Comparison of ENCODE assay signal across 13 mouse cellular contexts in genomic region chr6:51656883-51657640, GRCm38 (mm10).
DNase-seq lines count a peak whose midpoint lies in the region; ATAC-seq and TF ChIP-seq lines count a peak whose summit lies in the region.
"Had no signal": no experiment of that assay in that cellular context is flagged by ENCODE, and none has a peak within 500 bp of the region (broad histone marks: within the 10 kb centered on the region; RNA-seq: fewer than 3 reads in every experiment).

No protein-coding gene starts in this region.

- H3K4me2 ChIP-seq in hindbrain, embryonic 12.5 days (replicated peaks): no peak overlapping the region
- H3K4me2 ChIP-seq in midbrain, postnatal 0 days (ENCODE audit: low read depth, low read length, poor library complexity, severe bottlenecking): no peak overlapping the region

- no peak for TF ChIP-seq POLR2A in kidney, adult 2 months (IDR thresholded peaks at IDR 0.05; ENCODE audit: low read depth, low read length)

- DNase-seq in adrenal gland, postnatal 36 days: peak; percentile 2 to 9
- no peak for DNase-seq in adrenal gland, adult 18-20 months (ENCODE audit: low spot score in 2 of 2)
- peak; percentile 70 for DNase-seq in embryo, embryonic 11 days
- peak; percentile 69 for DNase-seq in midbrain, postnatal 0 days (ENCODE audit: low spot score)
- DNase-seq in kidney, postnatal 10 days: no peak
- DNase-seq in kidney, adult 2 months: no peak
- DNase-seq in cerebellum, adult 11 months: no peak
- DNase-seq: cerebellum, adult 2 months; heart, postnatal 4 days; kidney, postnatal 25 days; thymus, adult 18-20 months had no signal

- H3K9ac ChIP-seq in hindbrain, embryonic 12.5 days: no peak overlapping the region
- no peak overlapping the region for H3K9ac ChIP-seq in midbrain, postnatal 0 days (replicated peaks; ENCODE audit: low read length, poor library complexity, severe bottlenecking)

- no peaks in the 10 kb centered on the region for H3K27me3 ChIP-seq in hindbrain, embryonic 12.5 days
- H3K27me3 ChIP-seq in midbrain, postnatal 0 days (ENCODE audit: insufficient read depth, low read length): no peaks in the 10 kb centered on the region
- H3K27me3 ChIP-seq in kidney, adult 2 months (replicated peaks; ENCODE audit: control insufficient read depth, insufficient read depth, low read length): no peaks in the 10 kb centered on the region

- 30% methylated on average over 12 of the region's 12 CpGs for WGBS in hindbrain, embryonic 12.5 days
- 31% methylated on average over 12 of the region's 12 CpGs for WGBS in midbrain, postnatal 0 days
- WGBS in kidney, adult 2 months: 71% methylated on average over 12 of the region's 12 CpGs

- H3K36me3 ChIP-seq in hindbrain, embryonic 12.5 days: no peaks in the 10 kb centered on the region
- H3K36me3 ChIP-seq in midbrain, postnatal 0 days (ENCODE audit: insufficient read depth, low read length): no peaks in the 10 kb centered on the region
- no peaks in the 10 kb centered on the region for H3K36me3 ChIP-seq in kidney, adult 2 months (ENCODE audit: control insufficient read depth, insufficient read depth, low read length)
- H3K36me3 ChIP-seq: G1E had no signal

- no peaks in the 10 kb centered on the region for H3K9me3 ChIP-seq in hindbrain, embryonic 12.5 days (replicated peaks)
- no peaks in the 10 kb centered on the region for H3K9me3 ChIP-seq in midbrain, postnatal 0 days (ENCODE audit: low read length)
- H3K9me3 ChIP-seq: G1E had no signal

- H3K4me3 ChIP-seq in hindbrain, embryonic 12.5 days: no peak overlapping the region
- no peak overlapping the region for H3K4me3 ChIP-seq in midbrain, postnatal 0 days (ENCODE audit: low read depth, low read length)
- H3K4me3 ChIP-seq in kidney, adult 2 months (ENCODE audit: insufficient read depth, low read depth, low read length): no peak overlapping the region

- peaks cover 30% of the 10 kb centered on the region for H3K4me1 ChIP-seq in hindbrain, embryonic 12.5 days
- H3K4me1 ChIP-seq in midbrain, postnatal 0 days (ENCODE audit: insufficient read depth, low read length): 0 out of 2 replicates have a peak, but pooled peaks cover 3% of the 10 kb centered on the region
- no peaks in the 10 kb centered on the region for H3K4me1 ChIP-seq in kidney, adult 2 months (ENCODE audit: control insufficient read depth, insufficient read depth, low read length)

- TF ChIP-seq CTCF in midbrain, postnatal 0 days (IDR thresholded peaks at IDR 0.05): no peak
- TF ChIP-seq CTCF in kidney, adult 2 months (conservative IDR thresholded peaks at IDR 0.05; ENCODE audit: insufficient read depth, insufficient read length, low read depth, low read length): no peak

- ATAC-seq in hindbrain, embryonic 12.5 days (ENCODE audit: low FRiP score): peak; percentile 86
- ATAC-seq in midbrain, postnatal 0 days (ENCODE audit: low FRiP score): no peak

- peak overlapping the region; percentile 85 for H3K27ac ChIP-seq in hindbrain, embryonic 12.5 days
- H3K27ac ChIP-seq in midbrain, postnatal 0 days (ENCODE audit: low read depth, low read length): peak overlapping the region; percentile 33
- no peak overlapping the region for H3K27ac ChIP-seq in kidney, adult 2 months (ENCODE audit: insufficient read depth, low read depth, low read length)

Comparison
In these comparisons a context has a peak if more than half of its experiments do, and no peak if none do; other contexts are left out.
1. DNase-seq: peak in adrenal gland, postnatal 36 days (2 of 2), embryo, embryonic 11 days (single experiment) and midbrain, postnatal 0 days (single experiment); none in adrenal gland, adult 18-20 months (0 of 2), kidney, postnatal 10 days (single experiment), kidney, adult 2 months (single experiment) and cerebellum, adult 11 months (single experiment).